Mouse (Mus musculus): ENCODE data around the gene Fam185a. TPM values are rescaled to one million over a fixed set of nuclear protein-coding genes. Genes with fewer than 3 reads are reported as not detected.

Fam185a gene
- polyA plus RNA-seq, 1 experiment, result 21.4 TPM

DNA sequence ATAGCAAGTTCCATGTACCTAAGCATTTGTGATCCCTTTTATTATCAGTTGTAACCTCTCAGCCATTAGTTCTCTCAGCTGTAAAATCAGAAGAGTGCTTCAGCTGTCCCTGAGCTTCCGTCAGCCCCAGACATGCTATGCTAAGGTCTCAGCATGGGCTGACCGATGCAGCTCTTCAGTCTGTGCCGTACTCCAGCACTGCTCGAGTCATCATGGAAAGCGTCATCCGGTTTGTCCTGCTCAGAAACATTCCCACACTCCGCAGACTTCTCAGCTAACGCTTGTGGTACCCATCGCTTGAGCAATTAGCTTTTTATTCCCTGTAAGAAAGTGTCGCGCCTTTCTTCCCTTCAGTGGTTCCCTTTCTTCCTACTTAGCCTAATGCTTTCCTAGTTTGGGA is 74.2 kb downstream of the Fam185a start:
- Histone ChIP-seq H3K36me3 (ENCODE audit: control insufficient read depth, insufficient read depth, low read length, poor library complexity, severe bottlenecking) (no peaks in the 10 kb centered on the region), H3K9ac (ENCODE audit: low read depth, poor library complexity, severe bottlenecking) (no peak overlapping the region), H3K27ac (ENCODE audit: insufficient read depth, low read length) (no peak overlapping the region), H3K27me3 (ENCODE audit: control insufficient read depth, insufficient read depth, low read length, poor library complexity, severe bottlenecking) (no peaks in the 10 kb centered on the region), H3K4me1 (ENCODE audit: control insufficient read depth, insufficient read depth, low read length) (no peaks in the 10 kb centered on the region), H3K9me3 (replicated peaks; ENCODE audit: control insufficient read depth, insufficient read depth, low read length, poor library complexity, severe bottlenecking) (no peaks in the 10 kb centered on the region), H3K4me3 (ENCODE audit: low read depth, low read length) (no peak overlapping the region)
- TF ChIP-seq CTCF (IDR thresholded peaks at IDR 0.05; ENCODE audit: low read depth, low read length), result no peak
- TF ChIP-seq EP300 (IDR thresholded peaks at IDR 0.05; ENCODE audit: insufficient read depth, low read depth, low read length), result no peak
- TF ChIP-seq POLR2A (IDR thresholded peaks at IDR 0.05; ENCODE audit: insufficient read depth, low read length), result no peak

DNA sequence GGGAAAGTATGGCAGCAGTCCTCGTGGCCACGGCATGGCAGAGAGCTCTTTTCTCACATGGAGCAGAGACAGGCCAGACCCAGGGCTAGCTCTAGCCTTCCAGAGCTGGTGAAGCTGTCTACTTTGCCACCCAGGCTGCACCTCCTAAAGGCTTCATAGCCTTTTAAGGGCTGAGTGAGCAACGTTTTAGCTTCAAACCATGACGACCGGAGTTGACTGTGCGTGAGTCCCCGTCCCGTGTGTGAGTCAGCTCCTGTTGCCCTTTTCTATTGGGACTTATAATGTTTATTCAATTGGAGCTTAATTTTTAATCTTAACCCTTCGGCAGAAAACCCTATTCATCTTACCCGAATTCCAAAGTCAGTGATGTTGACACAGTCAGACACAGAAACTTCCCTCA is 75.4 kb downstream of the Fam185a start:
- H3K27ac ChIP-seq (ENCODE audit: insufficient read depth, low read length), result no peak overlapping the region
- H3K27me3 ChIP-seq (ENCODE audit: control insufficient read depth, insufficient read depth, low read length, poor library complexity, severe bottlenecking), result no peaks in the 10 kb centered on the region
- no peaks in the 10 kb centered on the region for H3K36me3 ChIP-seq (ENCODE audit: control insufficient read depth, insufficient read depth, low read length, poor library complexity, severe bottlenecking)
- H3K9ac ChIP-seq (ENCODE audit: low read depth, poor library complexity, severe bottlenecking), result no peak overlapping the region
- no peak overlapping the region for H3K4me3 ChIP-seq (ENCODE audit: low read depth, low read length)
- no peak for TF ChIP-seq CTCF (IDR thresholded peaks at IDR 0.05; ENCODE audit: low read depth, low read length)
- TF ChIP-seq POLR2A (IDR thresholded peaks at IDR 0.05; ENCODE audit: insufficient read depth, low read length), result no peak
- TF ChIP-seq EP300 (IDR thresholded peaks at IDR 0.05; ENCODE audit: insufficient read depth, low read depth, low read length), result no peak
- H3K9me3 ChIP-seq (replicated peaks; ENCODE audit: control insufficient read depth, insufficient read depth, low read length, poor library complexity, severe bottlenecking), result no peaks in the 10 kb centered on the region
- no peaks in the 10 kb centered on the region for H3K4me1 ChIP-seq (ENCODE audit: control insufficient read depth, insufficient read depth, low read length)

DNA sequence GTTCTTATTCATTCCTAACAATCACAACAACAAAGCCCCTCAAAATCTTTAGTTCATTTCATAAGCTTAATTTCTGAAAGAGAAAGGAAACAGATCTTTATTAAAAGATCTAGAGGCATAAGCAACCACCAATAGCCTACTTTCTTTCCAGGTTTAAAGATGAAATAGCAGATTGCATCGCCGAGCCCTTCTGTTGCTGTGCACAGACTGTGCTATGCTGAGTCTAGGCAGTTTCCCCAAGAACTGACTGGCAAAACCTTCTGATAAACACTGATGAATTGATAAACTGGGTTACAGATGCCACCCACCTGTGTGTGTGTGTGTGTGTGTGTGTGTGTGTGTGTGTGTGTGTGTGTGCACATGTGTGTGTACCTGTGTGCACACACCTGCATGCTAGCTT is 76.2 kb downstream of the Fam185a start:
- no peak for TF ChIP-seq POLR2A (IDR thresholded peaks at IDR 0.05; ENCODE audit: insufficient read depth, low read length)
- TF ChIP-seq EP300 (IDR thresholded peaks at IDR 0.05; ENCODE audit: insufficient read depth, low read depth, low read length), result no peak
- Histone ChIP-seq H3K4me1 (ENCODE audit: control insufficient read depth, insufficient read depth, low read length) (no peaks in the 10 kb centered on the region), H3K27ac (ENCODE audit: insufficient read depth, low read length) (no peak overlapping the region), H3K9ac (ENCODE audit: low read depth, poor library complexity, severe bottlenecking) (no peak overlapping the region), H3K4me3 (ENCODE audit: low read depth, low read length) (no peak overlapping the region), H3K27me3 (ENCODE audit: control insufficient read depth, insufficient read depth, low read length, poor library complexity, severe bottlenecking) (no peaks in the 10 kb centered on the region), H3K36me3 (ENCODE audit: control insufficient read depth, insufficient read depth, low read length, poor library complexity, severe bottlenecking) (no peaks in the 10 kb centered on the region), H3K9me3 (replicated peaks; ENCODE audit: control insufficient read depth, insufficient read depth, low read length, poor library complexity, severe bottlenecking) (no peaks in the 10 kb centered on the region)

DNA sequence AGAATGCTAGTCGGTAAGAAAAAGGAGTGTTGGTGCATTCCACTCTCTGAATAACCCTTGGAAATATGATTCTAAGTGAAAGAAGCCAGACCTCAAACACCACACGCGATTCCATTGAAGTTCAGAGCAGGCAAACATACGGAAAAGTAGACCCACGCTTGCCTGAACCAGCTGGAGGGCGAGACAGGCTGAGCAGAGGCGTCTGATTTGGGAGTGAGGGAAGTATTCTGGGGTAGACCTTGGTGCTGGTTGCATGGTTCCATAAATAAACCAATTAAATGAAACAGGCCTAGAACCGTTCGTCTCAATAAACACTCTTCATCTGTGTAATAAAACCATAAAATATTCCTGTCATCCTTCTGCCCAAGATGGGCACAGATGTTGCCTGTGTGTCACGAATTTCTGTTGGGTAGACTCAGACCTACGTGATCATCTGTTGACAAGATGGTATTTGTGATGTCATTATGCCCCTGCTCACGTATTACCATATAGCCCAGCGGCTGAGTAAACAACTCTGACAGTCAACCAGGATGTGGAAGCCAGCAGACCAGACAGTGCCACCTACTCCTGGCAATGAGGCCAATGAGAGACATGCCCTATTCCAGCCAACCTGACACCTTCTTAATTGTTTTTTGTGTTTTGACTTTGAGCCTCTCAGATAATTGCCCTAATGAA is 78.3 kb downstream of the Fam185a start:
- no peak overlapping the region for H3K9ac ChIP-seq (ENCODE audit: low read depth, poor library complexity, severe bottlenecking)
- no peaks in the 10 kb centered on the region for H3K9me3 ChIP-seq (replicated peaks; ENCODE audit: control insufficient read depth, insufficient read depth, low read length, poor library complexity, severe bottlenecking)
- no peak overlapping the region for H3K27ac ChIP-seq (ENCODE audit: insufficient read depth, low read length)
- TF ChIP-seq POLR2A (IDR thresholded peaks at IDR 0.05; ENCODE audit: insufficient read depth, low read length) (no peak), EP300 (IDR thresholded peaks at IDR 0.05; ENCODE audit: insufficient read depth, low read depth, low read length) (no peak), CTCF (IDR thresholded peaks at IDR 0.05; ENCODE audit: low read depth, low read length) (no peak)
- H3K4me3 ChIP-seq (ENCODE audit: low read depth, low read length), result no peak overlapping the region
- H3K27me3 ChIP-seq (ENCODE audit: control insufficient read depth, insufficient read depth, low read length, poor library complexity, severe bottlenecking), result no peaks in the 10 kb centered on the region
- H3K36me3 ChIP-seq (ENCODE audit: control insufficient read depth, insufficient read depth, low read length, poor library complexity, severe bottlenecking), result no peaks in the 10 kb centered on the region
- no peaks in the 10 kb centered on the region for H3K4me1 ChIP-seq (ENCODE audit: control insufficient read depth, insufficient read depth, low read length)

DNA sequence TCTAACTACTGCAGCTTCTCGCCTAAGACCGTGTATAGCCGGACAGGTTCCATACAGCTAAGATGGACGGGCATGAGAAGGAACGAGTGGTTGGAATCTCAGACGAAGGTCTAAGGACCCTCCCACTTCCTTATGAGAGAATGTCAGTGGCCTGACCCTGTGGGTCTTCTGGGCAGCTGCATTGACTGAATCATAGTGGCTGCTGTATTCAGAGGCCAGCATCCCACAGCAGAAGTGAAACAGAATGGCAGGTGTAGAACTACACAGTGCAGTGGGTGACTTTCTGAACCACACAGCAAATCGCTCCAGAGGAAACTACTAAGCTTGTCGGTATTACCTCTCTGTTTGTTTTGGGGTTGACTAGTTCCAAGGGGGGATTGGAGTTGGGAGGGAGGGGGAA is 80.4 kb downstream of the Fam185a start:
- Histone ChIP-seq H3K9me3 (replicated peaks; ENCODE audit: control insufficient read depth, insufficient read depth, low read length, poor library complexity, severe bottlenecking) (no peaks in the 10 kb centered on the region), H3K27me3 (ENCODE audit: control insufficient read depth, insufficient read depth, low read length, poor library complexity, severe bottlenecking) (no peaks in the 10 kb centered on the region), H3K4me1 (ENCODE audit: control insufficient read depth, insufficient read depth, low read length) (no peaks in the 10 kb centered on the region), H3K4me3 (ENCODE audit: low read depth, low read length) (no peak overlapping the region), H3K9ac (ENCODE audit: low read depth, poor library complexity, severe bottlenecking) (no peak overlapping the region), H3K27ac (ENCODE audit: insufficient read depth, low read length) (no peak overlapping the region), H3K36me3 (ENCODE audit: control insufficient read depth, insufficient read depth, low read length, poor library complexity, severe bottlenecking) (no peaks in the 10 kb centered on the region)
- TF ChIP-seq EP300 (IDR thresholded peaks at IDR 0.05; ENCODE audit: insufficient read depth, low read depth, low read length) (no peak), CTCF (IDR thresholded peaks at IDR 0.05; ENCODE audit: low read depth, low read length) (no peak), POLR2A (IDR thresholded peaks at IDR 0.05; ENCODE audit: insufficient read depth, low read length) (no peak)

DNA sequence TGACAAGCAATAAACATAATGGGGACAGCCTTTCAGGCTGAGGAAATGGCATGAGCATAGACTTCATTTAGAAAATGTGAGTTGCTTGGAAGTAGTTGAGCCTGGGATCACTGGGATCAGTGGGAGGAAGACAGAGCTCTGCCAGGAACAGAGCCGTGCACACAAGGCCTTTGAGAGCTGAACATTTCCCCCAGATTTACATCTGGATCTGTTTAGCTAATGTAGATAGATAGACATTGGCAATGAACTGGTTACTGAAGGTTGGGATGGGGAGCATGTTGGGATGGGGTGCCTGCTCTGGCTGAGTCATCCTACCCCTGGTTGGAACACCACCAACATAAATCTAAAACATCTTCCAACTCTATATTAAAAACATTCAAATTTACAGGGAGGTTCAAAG is 82.1 kb downstream of the Fam185a start:
- Histone ChIP-seq H3K36me3 (ENCODE audit: control insufficient read depth, insufficient read depth, low read length, poor library complexity, severe bottlenecking) (no peaks in the 10 kb centered on the region), H3K4me1 (ENCODE audit: control insufficient read depth, insufficient read depth, low read length) (no peaks in the 10 kb centered on the region), H3K4me3 (ENCODE audit: low read depth, low read length) (no peak overlapping the region), H3K27ac (ENCODE audit: insufficient read depth, low read length) (no peak overlapping the region), H3K9ac (ENCODE audit: low read depth, poor library complexity, severe bottlenecking) (no peak overlapping the region), H3K9me3 (replicated peaks; ENCODE audit: control insufficient read depth, insufficient read depth, low read length, poor library complexity, severe bottlenecking) (no peaks in the 10 kb centered on the region), H3K27me3 (ENCODE audit: control insufficient read depth, insufficient read depth, low read length, poor library complexity, severe bottlenecking) (no peaks in the 10 kb centered on the region)
- TF ChIP-seq CTCF (IDR thresholded peaks at IDR 0.05; ENCODE audit: low read depth, low read length) (no peak), EP300 (IDR thresholded peaks at IDR 0.05; ENCODE audit: insufficient read depth, low read depth, low read length) (no peak), POLR2A (IDR thresholded peaks at IDR 0.05; ENCODE audit: insufficient read depth, low read length) (no peak)
